Mouse (Mus musculus): Measurements from ENCODE around the gene Kat14.

The Kat14 gene

DNA sequence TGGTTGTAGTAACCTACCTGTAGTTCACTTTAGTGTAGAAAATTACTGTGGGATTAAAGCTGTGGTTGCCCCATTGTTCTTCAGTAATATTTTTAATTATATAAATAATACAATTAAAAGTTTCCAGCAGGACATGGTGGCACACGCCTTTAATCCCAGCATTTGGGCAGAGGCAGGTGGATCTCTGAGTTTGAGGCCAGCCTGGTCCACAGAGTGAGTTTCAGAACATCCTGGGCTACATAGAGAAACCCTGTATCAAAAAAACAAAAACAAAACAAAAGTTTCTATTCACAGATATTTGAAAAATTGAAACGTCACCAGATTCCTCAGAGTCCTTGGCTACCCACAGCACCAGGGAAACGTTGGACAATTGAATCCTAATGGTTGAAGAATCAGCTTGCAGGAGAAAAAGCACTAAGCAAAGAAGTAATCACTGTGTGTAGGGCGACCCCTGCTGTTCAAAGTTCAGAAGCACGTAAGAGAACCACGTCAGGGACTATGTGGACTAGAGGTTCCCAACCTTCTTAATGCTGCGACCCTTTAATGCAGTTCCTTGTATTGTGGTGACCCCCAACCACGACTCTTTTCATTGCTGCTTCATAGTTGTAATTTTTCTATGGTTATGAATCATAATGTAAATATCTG is 83.7 kb downstream of the Kat14 start:
- CTCF ChIA-PET: interaction anchor here (0.6 kb wide), 1 partner anchor 12 kb away, joined by 5 read pairs; no protein-coding TSS in a partner anchor

All from spleen, embryonic (tissue).